Mouse (Mus musculus): ENCODE results near the gene Col15a1.

Col15a1 gene

DNA sequence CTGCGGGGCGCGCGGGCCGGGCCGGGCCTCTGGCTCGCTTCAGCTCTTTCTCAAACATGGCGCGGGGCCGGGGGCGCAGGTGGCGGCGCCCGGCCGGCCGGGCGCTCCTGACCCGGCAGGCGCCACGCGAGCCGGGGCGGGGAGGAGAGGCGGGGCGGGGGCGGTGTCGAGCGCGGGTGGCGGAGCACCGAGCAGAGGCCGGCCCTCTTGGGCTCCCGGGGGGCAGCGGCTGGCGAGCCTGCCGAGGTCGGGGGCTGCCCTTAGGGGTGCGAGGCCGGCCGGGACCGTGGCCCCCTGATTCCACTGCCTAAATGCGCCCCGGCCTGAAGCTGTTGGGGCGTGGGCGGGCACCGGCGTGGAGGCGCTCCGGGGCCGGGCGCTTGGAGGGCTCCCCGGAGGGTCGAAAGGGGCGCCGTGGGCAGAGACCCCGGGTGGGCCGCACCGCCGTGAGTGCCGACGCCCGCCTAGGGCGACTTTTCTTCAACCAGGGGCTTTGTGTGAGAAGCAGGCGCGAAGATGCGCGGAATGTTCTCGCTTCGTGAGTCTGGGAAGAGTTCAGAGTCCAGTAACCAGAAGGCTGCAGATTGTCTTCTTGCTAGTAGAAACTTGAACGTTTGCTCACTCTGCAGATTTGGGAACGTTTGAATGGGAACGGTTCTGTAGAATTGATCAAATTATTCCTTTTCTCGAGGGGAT, 145.6 kb downstream of the Col15a1 start:
- DNase-seq: no peak

DNA sequence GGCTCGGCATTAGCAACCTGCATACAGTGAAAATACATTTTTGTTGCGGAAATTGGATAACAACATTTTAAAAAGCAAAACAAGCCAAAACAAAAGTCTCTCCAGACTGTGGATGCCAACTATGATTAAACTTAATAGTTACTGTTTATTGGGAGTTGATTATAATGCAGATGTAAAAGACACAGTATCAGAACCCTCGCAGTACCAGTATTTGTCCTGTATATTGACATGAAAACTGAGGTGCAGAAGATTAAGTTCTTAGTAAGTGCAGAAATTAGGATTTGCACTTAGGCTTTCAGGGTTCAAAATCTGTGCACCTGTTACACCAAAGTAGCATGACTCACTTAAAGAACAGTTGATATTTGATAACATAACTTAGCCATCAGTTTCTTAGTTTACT, 146.3 kb downstream of the Col15a1 start:
- no peak for DNase-seq

DNA sequence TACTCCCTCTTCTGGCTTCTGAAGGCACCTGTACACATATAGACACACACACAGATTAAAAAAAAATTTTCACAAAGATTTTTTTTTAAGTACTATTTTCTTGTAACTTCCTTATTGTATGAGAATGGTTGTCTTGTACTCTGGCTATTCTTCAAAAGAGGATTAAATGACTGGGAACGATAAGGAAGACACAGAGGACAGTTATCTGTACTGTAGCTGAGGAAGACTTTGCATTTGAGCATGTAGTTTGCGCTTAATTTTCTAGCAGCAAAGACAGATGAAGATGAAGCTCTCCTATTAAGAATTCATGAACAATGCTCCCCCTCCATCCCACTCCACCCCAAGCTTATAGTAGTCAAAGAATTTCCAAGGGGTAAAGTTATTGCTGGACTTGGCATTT, 154.7 kb downstream of the Col15a1 start:
- no peak for DNase-seq

All from thymus, postnatal 4 days (tissue).